Mouse (Mus musculus): ENCODE measurements around the gene Ang4.
"Not testable (repeated sequence)": the region's sequence is repeated elsewhere in the genome, so short reads cannot be mapped to it uniquely, and the experiment has no call there.

Ang4 gene

GRCm38 (mm10) chr14:51773490-51773889 lies at the start of gene Ang4:
Gene Ang4, minus strand, starts transcription at chr14:51773590.
- no peak for DNase-seq (ENCODE audit: low spot score in 2 of 2)

- DNase-seq (ENCODE audit: low spot score in 2 of 2): no peak
Measured at GRCm38 (mm10) chr14:51799746-51800145, 26.4 kb upstream of the Ang4 start, which contains the start of gene AY358078. Gene AY358078, plus strand, starts transcription at chr14:51800046.

GRCm38 (mm10) chr14:51794106-51794505 lies 20.7 kb upstream of the Ang4 start:
- DNase-seq (ENCODE audit: low spot score in 2 of 2): no peak

- DNase-seq (ENCODE audit: low spot score in 2 of 2): no peak
Measured at GRCm38 (mm10) chr14:51789196-51789595, 15.8 kb upstream of the Ang4 start.

- DNase-seq (ENCODE audit: low spot score in 2 of 2): no peak
Measured at GRCm38 (mm10) chr14:51787061-51787460, 13.7 kb upstream of the Ang4 start.

GRCm38 (mm10) chr14:51786335-51786734 lies 12.9 kb upstream of the Ang4 start:
- no peak for DNase-seq (ENCODE audit: low spot score in 2 of 2)

- no peak for DNase-seq (ENCODE audit: low spot score in 2 of 2)
Measured at GRCm38 (mm10) chr14:51778865-51779481, 5.6 kb upstream of the Ang4 start.

- no peak for DNase-seq (ENCODE audit: low spot score in 2 of 2)
Measured at GRCm38 (mm10) chr14:51777791-51778190, 4.4 kb upstream of the Ang4 start.

GRCm38 (mm10) chr14:51771378-51771777 lies 2.0 kb downstream of the Ang4 start:
- DNase-seq (ENCODE audit: low spot score in 2 of 2): not testable (repeated sequence)

GRCm38 (mm10) chr14:51755944-51756343 lies 17.4 kb downstream of the Ang4 start:
- DNase-seq (ENCODE audit: low spot score in 2 of 2): no peak

GRCm38 (mm10) chr14:51740347-51741170 lies 32.8 kb downstream of the Ang4 start:
- DNase-seq (ENCODE audit: low spot score in 2 of 2): no peak

GRCm38 (mm10) chr14:51739150-51739993 lies 34.0 kb downstream of the Ang4 start:
- no peak for DNase-seq (ENCODE audit: low spot score in 2 of 2)

GRCm38 (mm10) chr14:51738411-51739149 lies 34.8 kb downstream of the Ang4 start:
- no peak for DNase-seq (ENCODE audit: low spot score in 2 of 2)

- DNase-seq (ENCODE audit: low spot score in 2 of 2): no peak
Measured at GRCm38 (mm10) chr14:51737967-51738366, 35.4 kb downstream of the Ang4 start.

- no peak for DNase-seq (ENCODE audit: low spot score in 2 of 2)
Measured at GRCm38 (mm10) chr14:51717083-51717482, 56.3 kb downstream of the Ang4 start, which contains the start of gene Gm5800. Gene Gm5800, minus strand, starts transcription at chr14:51717183.
